Mouse (Mus musculus) WW6 (cell line): ENCODE measurements around the gene Tnip2.

Experiments used
- DNase-seq: peaks from one replicate; pipeline ENCODE4 v3.0.0-alpha.2; 2013; ENCODE audit warnings: low read depth, low spot score

Tnip2 gene

GRCm38 (mm10) chr5:34461294-34461693 lies 52.5 kb downstream of the Tnip2 start:
- DNase-seq = no peak

GRCm38 (mm10) chr5:34458994-34459393 lies 54.8 kb downstream of the Tnip2 start:
- DNase-seq = no peak

GRCm38 (mm10) chr5:34446207-34446606 lies 67.6 kb downstream of the Tnip2 start:
- DNase-seq = no peak
